Mouse (Mus musculus) gastrocnemius, postnatal 4 days (tissue): ENCODE results near the gene Dop1a. TPM values are rescaled to one million over a fixed set of nuclear protein-coding genes. Genes with fewer than 3 reads are reported as not detected.
"Not testable (repeated sequence)": the region's sequence is repeated elsewhere in the genome, so short reads cannot be mapped to it uniquely, and the experiment has no call there.

ENCODE experiments used
- DNase-seq, 2 experiments: peaks; one replicate each; pipeline ENCODE4 v3.0.0; 2021 to 2022; ENCODE audit warnings: low spot score in 2 of 2, mixed read lengths in 2 of 2
- total RNA-seq, 2 experiments: library from RNA; stranded (reverse); gene quantifications; 2 replicates each; pipeline ENCODE4 v1.2.3; 2021

The Dop1a gene
- total RNA-seq, 2 experiments from 2014 or later = 22.2 to 28.0 TPM

DNA sequence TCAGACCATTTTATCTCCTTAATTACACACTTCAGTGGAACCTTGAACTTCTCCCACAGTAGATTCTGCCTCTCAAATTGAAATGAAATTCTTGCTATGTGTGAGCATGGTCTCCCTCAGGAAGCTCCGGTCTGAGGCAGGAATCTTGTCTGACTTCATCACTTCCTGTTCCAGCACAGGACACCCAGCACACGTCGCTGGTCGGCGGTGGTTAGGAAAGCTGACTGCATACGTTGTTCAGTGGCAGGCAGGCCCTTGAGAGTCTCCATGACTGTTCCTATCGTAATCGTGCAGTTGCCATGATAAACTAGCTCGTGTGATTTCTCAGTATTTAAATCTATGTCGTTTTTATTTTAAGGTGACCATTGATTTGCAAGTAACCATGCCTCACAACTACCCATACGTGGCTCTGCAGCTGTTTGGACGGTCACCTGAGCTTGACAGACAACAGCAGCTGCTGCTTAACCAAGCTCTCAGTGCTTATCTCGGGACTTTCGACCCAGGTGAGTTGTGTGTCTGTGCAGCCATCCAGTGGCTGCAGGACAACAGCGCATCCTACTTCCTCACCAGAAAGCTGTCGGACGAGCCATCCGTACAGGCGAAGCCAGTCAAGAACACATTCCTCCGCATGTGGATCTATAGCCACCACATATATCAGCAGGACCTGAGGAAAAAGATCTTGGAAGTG is 106.8 kb downstream of the Dop1a start:
- DNase-seq = no peak

DNA sequence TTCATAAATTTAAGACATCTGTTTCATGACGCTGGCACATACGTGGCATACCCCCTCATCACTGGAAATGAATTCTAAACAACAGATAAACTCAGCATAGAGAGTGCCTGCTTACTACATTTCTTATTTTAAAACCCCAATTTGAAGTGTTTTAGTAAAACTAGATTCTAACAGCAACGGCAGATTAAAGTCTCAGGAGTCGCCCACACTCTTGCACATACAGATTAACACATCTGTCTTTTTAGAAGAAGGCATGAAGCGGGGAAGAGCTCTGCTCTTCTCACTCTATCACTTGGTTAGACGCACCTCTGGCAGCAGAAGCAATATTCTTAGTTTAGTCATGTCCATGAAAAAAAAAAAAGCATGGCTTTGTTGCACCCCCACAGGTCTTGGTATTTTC is 108.2 kb downstream of the Dop1a start:
- DNase-seq = no peak

DNA sequence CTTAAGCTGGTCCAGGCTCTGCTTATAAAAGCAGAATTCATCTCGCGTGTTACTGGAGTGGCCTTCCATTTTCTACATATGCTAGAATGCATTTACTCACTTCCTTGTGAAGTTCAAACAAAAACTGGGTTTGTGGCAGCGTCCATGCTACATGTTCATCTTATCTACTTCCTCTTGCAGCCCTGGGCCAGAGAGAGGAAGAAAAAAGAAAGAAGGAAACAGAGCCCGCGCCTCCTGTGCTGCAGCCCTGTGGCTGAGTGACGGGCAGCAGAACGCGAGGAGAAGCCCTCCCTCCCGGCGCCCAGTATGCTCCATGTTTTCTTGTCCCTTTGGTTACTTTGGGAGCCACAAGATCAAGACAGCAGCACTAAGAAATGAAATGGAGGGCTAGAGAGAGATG is 112.7 kb downstream of the Dop1a start:
- no peak for DNase-seq

DNA sequence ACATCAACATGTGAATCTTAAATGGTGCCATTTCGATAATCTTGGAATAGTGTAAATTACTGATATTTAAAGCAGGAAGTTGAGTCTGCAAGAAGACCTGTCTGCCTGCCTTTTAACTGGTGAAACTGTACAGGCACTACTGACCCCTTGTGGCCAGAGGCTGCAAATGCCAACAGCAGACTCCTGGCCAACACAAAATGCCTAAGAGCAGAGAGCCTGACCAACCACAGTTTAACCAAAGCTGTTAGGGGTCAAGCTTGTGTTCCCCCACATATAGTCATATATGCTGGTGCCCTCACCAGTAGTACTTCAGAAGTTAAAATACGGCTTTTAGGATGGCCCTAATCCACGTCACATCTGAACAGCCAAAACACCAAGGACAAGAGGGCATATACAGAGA is 116.8 kb downstream of the Dop1a start:
- DNase-seq = peak; percentile 26 to 47

DNA sequence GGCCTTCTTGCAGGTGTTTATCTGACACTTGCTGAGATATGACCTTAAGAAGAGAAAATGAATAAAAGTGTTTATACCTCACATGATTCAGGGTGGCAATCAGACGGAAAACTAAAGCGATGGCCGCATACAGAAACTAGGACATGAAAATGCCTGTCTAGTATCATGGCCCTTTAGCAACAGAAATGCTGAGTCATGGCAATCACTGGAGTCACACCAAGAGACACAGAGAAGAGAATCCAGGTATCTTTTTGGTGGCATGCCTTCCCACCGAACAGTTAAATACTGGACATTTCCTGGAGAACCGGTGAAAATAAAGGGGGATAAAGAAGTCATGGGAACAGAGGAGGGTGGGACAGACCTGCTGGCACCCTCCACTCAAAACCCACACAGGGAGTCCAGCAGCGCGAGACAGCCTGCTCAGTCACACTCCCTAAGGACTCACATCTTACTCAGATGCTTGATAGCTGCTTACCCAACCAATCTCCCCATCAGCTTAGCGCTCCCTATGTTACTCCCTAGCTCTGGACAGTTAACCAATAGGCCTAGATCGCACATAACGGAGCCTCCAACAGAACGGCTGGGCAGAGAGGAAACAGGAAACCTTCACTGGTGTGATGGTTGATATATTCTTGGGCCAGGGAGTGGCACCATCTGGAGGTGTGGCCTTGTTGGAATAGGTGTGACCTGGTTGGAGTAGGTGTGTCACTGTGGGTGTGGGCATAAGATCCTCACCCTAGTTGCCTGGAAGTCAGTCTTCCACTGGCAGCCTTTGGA is 120.3 kb downstream of the Dop1a start:
- no peak for DNase-seq

DNA sequence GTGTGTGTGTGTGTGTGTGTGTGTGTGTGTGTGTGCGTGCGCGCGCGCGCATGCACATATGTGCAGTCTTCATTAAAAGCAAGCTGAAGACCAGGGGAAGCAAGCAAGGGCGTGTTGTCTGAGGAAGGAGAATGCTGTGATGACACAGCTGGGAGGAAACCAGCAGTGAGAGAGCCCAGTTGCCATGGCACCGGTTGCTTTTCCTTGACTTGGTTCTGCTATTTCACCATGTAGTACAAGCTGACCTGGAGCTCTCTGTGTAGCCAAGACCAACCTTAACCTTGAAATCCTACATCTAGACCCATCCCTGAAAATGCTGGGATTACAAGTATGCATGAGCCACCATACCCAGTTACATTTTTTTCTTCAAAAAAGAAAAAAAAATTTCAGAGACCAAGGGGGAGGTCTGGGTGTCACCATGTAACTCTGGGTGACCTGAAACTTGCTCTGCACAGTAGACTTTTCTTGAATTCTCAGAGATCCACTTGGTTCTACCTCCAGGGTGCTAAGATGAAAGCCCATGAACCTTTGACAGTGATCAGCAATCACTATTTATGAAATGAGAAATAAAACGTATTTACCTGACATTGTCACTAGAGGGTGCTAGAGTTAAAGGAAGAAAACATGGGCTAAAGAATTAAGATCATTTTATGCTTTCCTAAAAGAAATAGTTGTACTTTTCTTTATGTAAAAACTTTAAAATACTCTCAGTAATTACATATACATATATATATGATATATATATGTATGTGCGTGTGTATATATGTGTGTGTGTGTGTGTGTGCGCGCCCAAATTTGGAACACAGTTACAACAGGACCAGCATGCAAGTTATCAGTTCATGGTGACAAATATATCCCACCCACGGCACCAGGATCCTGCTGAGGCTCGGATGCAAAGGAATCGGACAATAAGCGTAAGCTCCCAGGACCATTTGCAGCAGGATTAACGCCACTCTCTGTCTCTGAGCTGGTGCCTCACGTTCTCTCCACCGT is 126.0 kb downstream of the Dop1a start:
- no peak for DNase-seq

DNA sequence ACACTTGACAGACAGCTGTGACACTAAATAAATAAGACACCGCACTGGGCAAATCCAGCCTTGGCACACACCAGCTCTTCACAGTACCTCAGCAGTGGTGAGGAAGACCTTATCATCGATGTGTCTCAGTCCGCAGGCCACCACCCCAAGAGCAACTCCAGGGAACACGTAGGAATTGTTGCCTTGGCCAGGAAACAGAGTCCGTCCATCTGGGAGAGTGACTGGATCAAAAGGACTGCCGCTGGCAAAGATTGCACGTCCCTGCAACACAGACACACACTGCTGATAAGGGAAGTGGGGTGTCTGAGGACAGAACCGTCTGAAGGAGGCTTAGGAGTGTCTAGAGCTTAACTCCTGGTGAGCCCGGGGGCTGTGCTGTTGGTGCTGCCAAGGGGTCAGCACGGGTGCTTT is 127.4 kb downstream of the Dop1a start:
- DNase-seq = not testable (repeated sequence)

DNA sequence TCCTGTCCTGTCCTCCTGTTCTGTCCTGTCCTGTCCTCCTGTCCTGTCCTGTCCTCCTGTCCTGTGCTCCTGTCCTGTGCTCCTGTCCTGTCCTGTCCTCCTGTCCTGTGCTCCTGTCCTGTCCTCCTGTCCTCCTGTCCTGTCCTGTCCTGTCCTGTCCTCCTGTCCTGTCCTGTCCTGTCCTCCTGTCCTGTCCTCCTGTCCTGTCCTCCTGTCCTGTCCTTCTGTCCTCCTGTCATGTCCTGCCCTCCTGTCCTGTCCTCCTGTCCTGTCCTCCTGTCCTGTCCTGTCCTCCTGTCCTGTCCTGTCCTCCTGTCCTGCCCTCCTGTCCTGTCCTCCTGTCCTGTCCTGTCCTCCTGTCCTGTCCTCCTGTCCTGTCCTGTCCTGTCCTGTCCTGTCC is 130.0 kb downstream of the Dop1a start:
- not testable (repeated sequence) for DNase-seq

DNA sequence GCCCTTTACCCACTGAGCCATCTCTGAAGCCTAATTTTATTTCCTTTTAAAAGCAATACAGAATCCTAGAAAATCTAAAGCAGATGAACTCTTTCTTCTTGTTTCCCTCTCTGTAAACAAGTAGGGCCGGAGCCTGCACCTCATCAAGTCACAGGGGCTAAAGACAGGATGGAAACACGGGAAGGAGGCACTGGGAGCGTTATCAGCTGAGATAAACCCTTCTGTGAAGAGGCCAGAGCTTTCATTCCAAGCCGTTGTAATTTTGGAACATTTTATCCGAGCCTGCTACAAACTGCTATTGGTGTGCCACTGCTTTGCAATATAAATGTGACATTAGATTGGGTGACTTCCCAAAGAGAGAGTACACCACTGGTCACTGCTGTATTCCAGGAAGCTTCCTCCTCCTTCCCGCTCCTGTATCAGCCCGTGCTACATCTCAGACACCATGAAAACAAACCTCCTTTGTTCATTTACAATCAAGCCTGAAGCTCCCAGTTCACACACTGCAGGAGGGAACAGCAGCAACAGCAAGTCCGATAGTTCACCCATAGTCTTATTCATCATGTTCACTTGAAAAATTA is 132.9 kb downstream of the Dop1a start:
- no peak for DNase-seq

Other genes starting within 250 kb of the Dop1a start
- 1 to 10 TPM; 2.6 to 2.9 TPM for gene Ube2cbp, start 2.2 kb upstream of the Dop1a start, total RNA-seq
- 10 to 100 TPM; 14.3 to 17.3 TPM for gene Pgm3, start 104.7 kb downstream of the Dop1a start, total RNA-seq
- gene Rwdd2a, start 104.8 kb downstream of the Dop1a start, total RNA-seq = under 1 TPM; 0.47 to 0.52 TPM
- 10 to 100 TPM; 20.5 to 24.0 TPM for gene Me1, start 228.8 kb downstream of the Dop1a start, total RNA-seq